Mouse (Mus musculus) MEL (cell line): ENCODE results near the gene Prss22. TPM values are rescaled to one million over a fixed set of nuclear protein-coding genes. Genes with fewer than 3 reads are reported as not detected.

ENCODE experiments used
- DNase-seq: peaks from one replicate; pipeline ENCODE4 v3.0.0; 2011; ENCODE audit warnings: low read depth, low spot score
- H3K27ac ChIP-seq: 2 replicates; pipeline ENCODE4 v1.5.1; 2012; ENCODE audit warnings: low read depth, mild to moderate bottlenecking, control low read depth, low read length, moderate library complexity; ENCODE audit not compliant: control insufficient read depth
- H3K27me3 ChIP-seq, 2 experiments: fragments of 150-350 bp in 1 of 2; sonication (generic) in 1 of 2; 2 replicates each; pipeline ENCODE4 v1.6.1; 2012; ENCODE audit warnings: low read length in 2 of 2, mild to moderate bottlenecking in 2 of 2, improper control_type of control experiment in 1 of 2, moderate library complexity in 1 of 2; ENCODE audit not compliant: insufficient read depth in 2 of 2, control insufficient read depth in 1 of 2
- H3K36me3 ChIP-seq, 2 experiments: 2 replicates each; pipeline ENCODE4 v1.6.1; 2012 to 2014; ENCODE audit warnings: low read length in 2 of 2, improper control_type of control experiment in 1 of 2, inconsistent platforms in 1 of 2, mild to moderate bottlenecking in 1 of 2; ENCODE audit not compliant: insufficient read depth in 2 of 2, control insufficient read depth in 1 of 2
- H3K4me1 ChIP-seq, 2 experiments: fragments of 150-350 bp in 1 of 2; sonication (generic) in 1 of 2; 2 replicates each; pipeline ENCODE4 v1.6.1; 2012; ENCODE audit warnings: low read length in 2 of 2, improper control_type of control experiment in 1 of 2, mild to moderate bottlenecking in 1 of 2; ENCODE audit not compliant: insufficient read depth in 2 of 2, control insufficient read depth in 1 of 2
- H3K4me3 ChIP-seq, 2 experiments: fragments of 150-350 bp in 1 of 2; sonication (generic) in 1 of 2; 2 replicates each; pipeline ENCODE4 v1.5.1; 2012; ENCODE audit warnings: low read depth in 2 of 2, low read length in 2 of 2, mild to moderate bottlenecking in 2 of 2, moderate library complexity in 2 of 2, control low read depth in 1 of 2, improper control_type of control experiment in 1 of 2; ENCODE audit not compliant: control insufficient read depth in 1 of 2, insufficient read depth in 1 of 2
- H3K79me2 ChIP-seq: 2 replicates; pipeline ENCODE4 v1.6.1; 2012; ENCODE audit warnings: mild to moderate bottlenecking, low read length, moderate library complexity; ENCODE audit not compliant: control insufficient read depth, poor library complexity, insufficient read depth
- H3K9ac ChIP-seq: 2 replicates; pipeline ENCODE4 v1.6.1; 2012; ENCODE audit warnings: low read depth, mild to moderate bottlenecking, control low read depth, low read length, moderate library complexity; ENCODE audit not compliant: control insufficient read depth, poor library complexity, severe bottlenecking
- H3K9me3 ChIP-seq: fragments of 150-350 bp; sonication (generic); replicated peaks from 2 replicates; pipeline ENCODE4 v1.6.1; 2012; ENCODE audit warnings: mild to moderate bottlenecking, low read length, improper control_type of control experiment, moderate library complexity; ENCODE audit not compliant: insufficient read depth
- BHLHE40 ChIP-seq: IDR thresholded peaks from 2 replicates; pipeline ENCODE4 v1.6.1; 2012; ENCODE audit warnings: low read depth, mild to moderate bottlenecking, inconsistent platforms, low read length, improper control_type of control experiment, borderline replicate concordance
- CHD2 ChIP-seq: IDR thresholded peaks from 2 replicates; pipeline ENCODE4 v1.6.1; 2011; ENCODE audit warnings: low read length, improper control_type of control experiment
- CTCF ChIP-seq, 3 experiments: IDR thresholded peaks in 2 of 3; conservative IDR thresholded peaks in 1 of 3; 2 replicates each; pipeline ENCODE4 v1.5.1; 2011 to 2012; ENCODE audit warnings: low read length in 3 of 3, low read depth in 2 of 3, mild to moderate bottlenecking in 2 of 3, improper control_type of control experiment in 1 of 3, inconsistent platforms in 1 of 3, mixed read lengths in 1 of 3, moderate library complexity in 1 of 3; ENCODE audit not compliant: control insufficient read depth in 1 of 3, insufficient read depth in 1 of 3, poor library complexity in 1 of 3, severe bottlenecking in 1 of 3
- E2F4 ChIP-seq: IDR thresholded peaks from 2 replicates; pipeline ENCODE4 v1.6.1; 2011; ENCODE audit warnings: low read depth, low read length, improper control_type of control experiment, borderline replicate concordance
- ELF1 ChIP-seq: IDR thresholded peaks from 2 replicates; pipeline ENCODE4 v1.6.1; 2014; ENCODE audit warnings: low read depth, mild to moderate bottlenecking, inconsistent platforms, low read length, improper control_type of control experiment, moderate library complexity
- ETS1 ChIP-seq: IDR thresholded peaks from 2 replicates; pipeline ENCODE4 v1.6.1; 2012; ENCODE audit warnings: low read depth, mild to moderate bottlenecking, inconsistent platforms, low read length, improper control_type of control experiment, moderate library complexity
- GABPA ChIP-seq: IDR thresholded peaks from 2 replicates; pipeline ENCODE4 v1.6.1; 2012; ENCODE audit warnings: low read depth, mild to moderate bottlenecking, inconsistent platforms, low read length, improper control_type of control experiment, moderate library complexity
- GATA1 ChIP-seq: IDR thresholded peaks from 2 replicates; pipeline ENCODE4 v1.6.1; 2011; ENCODE audit warnings: low read depth, low read length, improper control_type of control experiment
- HCFC1 ChIP-seq: IDR thresholded peaks from 2 replicates; pipeline ENCODE4 v1.6.1; 2012; ENCODE audit warnings: low read depth, mild to moderate bottlenecking, inconsistent platforms, low read length, improper control_type of control experiment, moderate library complexity
- KAT2A ChIP-seq: conservative IDR thresholded peaks from 2 replicates; pipeline ENCODE4 v1.6.1; 2012; ENCODE audit warnings: low read depth, low read length, improper control_type of control experiment, inconsistent platforms
- MAX ChIP-seq: IDR thresholded peaks from 2 replicates; pipeline ENCODE4 v1.6.1; 2011; ENCODE audit warnings: low read length, improper control_type of control experiment
- MEF2A ChIP-seq: IDR thresholded peaks from 2 replicates; pipeline ENCODE4 v1.6.1; 2014; ENCODE audit warnings: low read depth, mild to moderate bottlenecking, inconsistent platforms, low read length, improper control_type of control experiment; ENCODE audit not compliant: poor library complexity, insufficient replicate concordance, severe bottlenecking; ENCODE audit errors: extremely low read depth
- MXI1 ChIP-seq: IDR thresholded peaks from 2 replicates; pipeline ENCODE4 v1.6.1; 2011; ENCODE audit warnings: mild to moderate bottlenecking, low read depth, low read length, improper control_type of control experiment
- MYB ChIP-seq: IDR thresholded peaks from 2 replicates; pipeline ENCODE4 v1.6.1; 2011; ENCODE audit warnings: mild to moderate bottlenecking, low read depth, low read length, improper control_type of control experiment
- NELFE ChIP-seq: IDR thresholded peaks from 2 replicates; pipeline ENCODE4 v1.6.1; 2011; ENCODE audit warnings: low read depth, low read length, improper control_type of control experiment
- POLR2AphosphoS5 ChIP-seq: IDR thresholded peaks from 2 replicates; pipeline ENCODE4 v1.6.1; 2012; ENCODE audit warnings: low read depth, borderline replicate concordance, mild to moderate bottlenecking, inconsistent platforms, low read length, moderate library complexity, mixed read lengths
- RCOR1 ChIP-seq: IDR thresholded peaks from 2 replicates; pipeline ENCODE4 v1.6.1; 2012; ENCODE audit warnings: low read depth, mild to moderate bottlenecking, inconsistent platforms, low read length, improper control_type of control experiment
- SIN3A ChIP-seq: IDR thresholded peaks from 2 replicates; pipeline ENCODE4 v1.6.1; 2012; ENCODE audit warnings: low read length, improper control_type of control experiment, inconsistent platforms
- TAL1 ChIP-seq: IDR thresholded peaks from 2 replicates; pipeline ENCODE4 v1.6.1; 2012; ENCODE audit warnings: mild to moderate bottlenecking, inconsistent platforms, low read length, moderate library complexity, mixed read lengths
- TBP ChIP-seq: IDR thresholded peaks from 2 replicates; pipeline ENCODE4 v1.8.0; 2011; ENCODE audit warnings: low read depth, low read length, improper control_type of control experiment
- TCF12 ChIP-seq: IDR thresholded peaks from 2 replicates; pipeline ENCODE4 v1.6.1; 2014; ENCODE audit warnings: low read depth, mild to moderate bottlenecking, inconsistent platforms, low read length, improper control_type of control experiment, moderate library complexity
- UBTF ChIP-seq: IDR thresholded peaks from 2 replicates; pipeline ENCODE4 v1.6.1; 2012; ENCODE audit warnings: low read depth, mild to moderate bottlenecking, inconsistent platforms, low read length, improper control_type of control experiment, moderate library complexity, borderline replicate concordance; ENCODE audit not compliant: insufficient read depth
- USF1 ChIP-seq: IDR thresholded peaks from 2 replicates; pipeline ENCODE4 v1.6.1; 2014; ENCODE audit warnings: low read depth, mild to moderate bottlenecking, inconsistent platforms, low read length, improper control_type of control experiment, moderate library complexity
- USF2 ChIP-seq, 2 experiments: IDR thresholded peaks; 2 replicates each; pipeline ENCODE4 v1.6.1; 2011 to 2012; ENCODE audit warnings: improper control_type of control experiment in 2 of 2, low read length in 2 of 2, borderline replicate concordance in 1 of 2, inconsistent platforms in 1 of 2, low read depth in 1 of 2, mild to moderate bottlenecking in 1 of 2; ENCODE audit not compliant: insufficient read depth in 1 of 2
- ZC3H11A ChIP-seq: IDR thresholded peaks from 2 replicates; pipeline ENCODE4 v1.6.1; 2012; ENCODE audit warnings: low read depth, mild to moderate bottlenecking, inconsistent platforms, low read length, improper control_type of control experiment
- ZKSCAN1 ChIP-seq: IDR thresholded peaks from 2 replicates; pipeline ENCODE4 v1.6.1; 2012; ENCODE audit warnings: low read depth, mild to moderate bottlenecking, inconsistent platforms, low read length, improper control_type of control experiment, moderate library complexity
- ZMIZ1 ChIP-seq: IDR thresholded peaks from 2 replicates; pipeline ENCODE4 v1.6.1; 2012; ENCODE audit warnings: low read depth, mild to moderate bottlenecking, inconsistent platforms, low read length, improper control_type of control experiment, moderate library complexity
- ZNF384 ChIP-seq: IDR thresholded peaks from 2 replicates; pipeline ENCODE4 v1.6.1; 2012; ENCODE audit warnings: low read depth, mild to moderate bottlenecking, inconsistent platforms, low read length, improper control_type of control experiment
- polyA plus RNA-seq, 2 experiments: library from polyadenylated mRNA; stranded (reverse) in 1 of 2; unstranded in 1 of 2; fragments of >175 nt in 1 of 2; fragments of >200 nt in 1 of 2; gene quantifications; 2 replicates each; pipeline versions ENCODE4 v1.2.1 to v1.2.4; 2012; ENCODE audit warnings: low replicate concordance in 2 of 2, low read depth in 1 of 2; ENCODE audit not compliant: insufficient read length in 2 of 2, insufficient read depth in 1 of 2, missing spikeins in 1 of 2
- total RNA-seq: library from RNA; depleted of rRNA; stranded (reverse); fragments of 300-350 nt; gene quantifications from 2 replicates; pipeline ENCODE4 v1.2.3, GENCODE M21; 2012

Prss22 gene
- total and polyA plus RNA-seq, 3 experiments, result not detected

- TF ChIP-seq ETS1, result no peak
- TF ChIP-seq RCOR1, result no peak
- no peak for TF ChIP-seq E2F4
- no peak for TF ChIP-seq MXI1
- no peak for TF ChIP-seq TBP
Observed at GRCm38 (mm10) chr17:24006930-24007329, 9.0 kb upstream of the Prss22 start (continued).

DNA sequence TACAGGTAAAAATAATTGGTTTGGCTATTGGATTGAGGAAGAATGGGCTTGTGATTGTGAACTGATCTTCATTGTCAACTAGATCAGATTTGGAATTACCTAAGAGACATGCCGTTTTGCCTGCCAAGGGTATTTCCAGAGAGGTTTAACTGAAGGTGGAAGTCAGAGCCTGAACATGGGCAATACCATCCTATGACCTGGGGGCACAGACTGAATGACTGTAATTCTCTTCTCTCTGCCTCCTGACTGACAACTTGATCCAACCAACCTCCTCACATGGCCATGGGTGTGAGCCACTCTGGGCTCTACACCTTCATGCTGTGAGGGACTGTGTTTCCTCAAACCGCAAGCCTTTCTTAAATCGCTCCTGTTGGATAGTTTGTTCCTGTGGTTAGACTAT lies 7.1 kb upstream of the Prss22 start:
- no peak for DNase-seq
- H3K36me3 ChIP-seq, result peaks cover 0 to 2% of the 10 kb centered on the region in 2 experiments; a peak in 1 of 4 replicates

DNA sequence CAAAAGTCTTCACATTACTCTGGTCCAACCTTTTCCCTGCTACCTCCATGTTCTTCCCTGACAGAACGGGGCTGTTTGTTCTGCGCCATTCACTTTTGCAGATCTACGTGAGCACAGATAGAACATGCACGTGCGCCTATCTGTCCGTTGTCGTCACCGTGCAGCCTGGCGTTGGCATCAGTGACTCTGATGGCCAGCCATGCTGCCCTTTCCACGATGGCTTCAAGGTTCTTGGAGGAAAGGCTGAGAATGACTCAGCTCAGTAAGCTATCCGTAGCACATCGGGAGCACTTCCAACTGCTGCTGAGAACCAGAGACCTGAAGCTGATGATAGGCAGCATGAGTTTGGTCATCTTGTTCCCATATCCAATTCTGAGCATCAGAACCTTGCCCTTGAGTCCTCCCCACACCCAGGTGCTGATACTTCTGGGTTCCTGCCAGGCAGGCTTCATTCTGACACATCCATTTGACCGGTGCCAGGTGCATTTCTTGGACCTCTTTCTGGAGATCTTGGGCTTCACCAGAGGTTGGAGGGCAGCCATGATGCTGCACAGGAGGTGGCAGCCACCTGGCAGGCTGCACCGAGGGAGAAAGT lies 6.3 kb upstream of the Prss22 start:
- Histone ChIP-seq H3K9ac (no peak overlapping the region), H3K4me1 (peaks cover 10 to 27% of the 10 kb centered on the region in 2 experiments), H3K9me3 (no peaks in the 10 kb centered on the region), H3K27me3 (peaks cover 2% of the 10 kb centered on the region in 2 experiments; a peak in 2 of 4 replicates)
- no peak for DNase-seq
- no peak for TF ChIP-seq ZMIZ1
- TF ChIP-seq USF1, result no peak
- TF ChIP-seq BHLHE40, result no peak
- no peak for TF ChIP-seq SIN3A
- TF ChIP-seq NELFE, result no peak
- no peak for TF ChIP-seq HCFC1
- TF ChIP-seq MEF2A, result no peak
- TF ChIP-seq TCF12, result no peak
- no peak for TF ChIP-seq POLR2AphosphoS5
- TF ChIP-seq CTCF (IDR thresholded peaks at IDR 0.05 in 2 of 3, conservative IDR thresholded peaks at IDR 0.05 in 1 of 3; ENCODE audit: control insufficient read depth in 1 of 3, insufficient read depth in 1 of 3, low read depth in 2 of 3, low read length in 3 of 3, poor library complexity in 1 of 3, severe bottlenecking in 1 of 3), result no peak
- TF ChIP-seq GABPA, result no peak
- TF ChIP-seq ELF1, result no peak
- TF ChIP-seq USF2 (IDR thresholded peaks at IDR 0.05; ENCODE audit: borderline replicate concordance in 1 of 2, insufficient read depth in 1 of 2, low read depth in 1 of 2, low read length in 2 of 2), result no peak
- TF ChIP-seq KAT2A, result no peak
- TF ChIP-seq MYB, result no peak
- TF ChIP-seq ETS1, result no peak
- no peak for TF ChIP-seq ZC3H11A
- TF ChIP-seq ZNF384, result no peak
- TF ChIP-seq, all 39 proteins: peak for 0
- Histone ChIP-seq H3K36me3 (peaks cover 0 to 2% of the 10 kb centered on the region in 2 experiments; a peak in 1 of 4 replicates), H3K79me2 (no peaks in the 10 kb centered on the region), H3K27ac (no peak overlapping the region), H3K4me3 (no peak overlapping the region)

More for the DNA sequence above, 7.1 kb upstream of the Prss22 start:
- Histone ChIP-seq H3K27me3 (peaks cover 2% of the 10 kb centered on the region in 2 experiments; a peak in 2 of 4 replicates), H3K27ac (no peak overlapping the region), H3K9ac (no peak overlapping the region), H3K79me2 (no peaks in the 10 kb centered on the region), H3K9me3 (no peaks in the 10 kb centered on the region), H3K4me1 (peaks cover 10 to 23% of the 10 kb centered on the region in 2 experiments), H3K4me3 (no peak overlapping the region)
- no peak for TF ChIP-seq KAT2A
- TF ChIP-seq UBTF, result no peak
- no peak for TF ChIP-seq ZKSCAN1
- TF ChIP-seq TAL1, result no peak
- TF ChIP-seq ELF1, result no peak
- no peak for TF ChIP-seq CHD2
- no peak for TF ChIP-seq MAX
- no peak for TF ChIP-seq GATA1
